ENCODE assay signal across 8 mouse cellular contexts in genomic region chr17:87236725-87237650, GRCm38 (mm10). TPM values are rescaled to one million over a fixed set of nuclear protein-coding genes. Genes with fewer than 3 reads are reported as not detected.
DNase-seq lines count a peak whose midpoint lies in the region; ATAC-seq lines count a peak whose summit lies in the region.

No protein-coding gene starts in this region.

- DNase-seq in kidney, adult 11 months: peak; percentile 34
- no peak for DNase-seq in kidney, adult 9 months
- peak; percentile 66 for DNase-seq in forebrain, embryonic 11.5 days (ENCODE audit: low spot score)
- DNase-seq in mesoderm, embryonic 11.5 days (ENCODE audit: low read depth, low spot score): peak; percentile 47
- no peak for DNase-seq in spleen, postnatal 14 days (ENCODE audit: low spot score in 2 of 2)
- no peak for DNase-seq in thymus, postnatal 14 days

- WGBS in forebrain, embryonic 11.5 days: 53% methylated on average over 18 of the region's 18 CpGs
- 32% methylated on average over 18 of the region's 18 CpGs for WGBS in kidney, embryonic 16.5 days

- no peak overlapping the region; the same call in 1 of the 2 replicates for H3K27ac ChIP-seq in forebrain, embryonic 11.5 days (ENCODE audit: low read depth, low read length)
- no peak overlapping the region for H3K27ac ChIP-seq in kidney, embryonic 16.5 days (ENCODE audit: low read length)

- no peaks in the 10 kb centered on the region; the same call in 1 of the 2 replicates for H3K4me1 ChIP-seq in forebrain, embryonic 11.5 days (replicated peaks; ENCODE audit: control insufficient read depth, insufficient read depth, low read length)
- H3K4me1 ChIP-seq in kidney, embryonic 16.5 days (ENCODE audit: insufficient read depth, low read length): no peaks in the 10 kb centered on the region

- peak; percentile 69 for ATAC-seq in forebrain, embryonic 11.5 days (replicated peaks; ENCODE audit: low FRiP score)
- peak; percentile 66 for ATAC-seq in kidney, embryonic 16.5 days (ENCODE audit: low FRiP score, low TSS enrichment)
- no peak for ATAC-seq in granulocyte monocyte progenitor cell, adult 5-6 weeks (replicated peaks; ENCODE audit: poor library complexity, severe bottlenecking)

- no peak overlapping the region for H3K4me2 ChIP-seq in forebrain, embryonic 11.5 days (ENCODE audit: low read depth, low read length, severe bottlenecking)
- H3K4me2 ChIP-seq in kidney, embryonic 16.5 days (replicated peaks; ENCODE audit: low read depth, low read length): 0 out of 2 replicates have a peak overlapping the region, but pooled peaks have one; percentile 5

- H3K36me3 ChIP-seq in forebrain, embryonic 11.5 days (ENCODE audit: control insufficient read depth, insufficient read depth, low read length): no peaks in the 10 kb centered on the region
- H3K36me3 ChIP-seq in kidney, embryonic 16.5 days (ENCODE audit: insufficient read depth, low read length): no peaks in the 10 kb centered on the region

- H3K4me3 ChIP-seq in forebrain, embryonic 11.5 days (ENCODE audit: low read depth, low read length): no peak overlapping the region
- no peak overlapping the region for H3K4me3 ChIP-seq in kidney, embryonic 16.5 days (ENCODE audit: low read length)

- H3K9me3 ChIP-seq in forebrain, embryonic 11.5 days (ENCODE audit: control insufficient read depth, low read length): no peaks in the 10 kb centered on the region; the same call in 1 of the 2 replicates
- H3K9me3 ChIP-seq in kidney, embryonic 16.5 days (ENCODE audit: low read length): no peaks in the 10 kb centered on the region

- no peak overlapping the region for H3K9ac ChIP-seq in forebrain, embryonic 11.5 days (ENCODE audit: low read length)
- no peak overlapping the region for H3K9ac ChIP-seq in kidney, embryonic 16.5 days (replicated peaks; ENCODE audit: low read length)

- no peaks in the 10 kb centered on the region for H3K27me3 ChIP-seq in forebrain, embryonic 11.5 days (ENCODE audit: control insufficient read depth, insufficient read depth, low read length)
- no peaks in the 10 kb centered on the region for H3K27me3 ChIP-seq in kidney, embryonic 16.5 days (ENCODE audit: insufficient read depth, low read length)

RNA-seq across cellular contexts. Expression of gene Mcfd2, which starts 28.7 kb away (rescaled TPM):
- 65.6 and 66.7 TPM in 2 replicates for polyA plus RNA-seq in forebrain, embryonic 11.5 days (2014; fragmentation: Nextera tagmentation; extraction: Ambion mirVana)
- polyA plus RNA-seq in kidney, embryonic 16.5 days (2015; fragmentation: Nextera tagmentation; extraction: Ambion mirVana): 132 and 151 TPM in 2 replicates
- 64.9 and 73.6 TPM in 2 replicates for total RNA-seq in granulocyte monocyte progenitor cell, adult 5-6 weeks (2014; fragmentation: Nextera tagmentation)
- total RNA-seq in granulocyte monocyte progenitor cell, adult 5-6 weeks (2017): 112 and 128 TPM in 2 replicates

RNA-seq across cellular contexts. Expression of gene Ttc7, which starts 45.7 kb away (rescaled TPM):
- 4.2 and 4.3 TPM in 2 replicates for polyA plus RNA-seq in forebrain, embryonic 11.5 days (2014; fragmentation: Nextera tagmentation; extraction: Ambion mirVana)
- polyA plus RNA-seq in kidney, embryonic 16.5 days (2015; fragmentation: Nextera tagmentation; extraction: Ambion mirVana): 8.7 and 9.4 TPM in 2 replicates
- 68.9 and 94.1 TPM in 2 replicates for total RNA-seq in granulocyte monocyte progenitor cell, adult 5-6 weeks (2014; fragmentation: Nextera tagmentation)
- 42.2 and 46.7 TPM in 2 replicates for total RNA-seq in granulocyte monocyte progenitor cell, adult 5-6 weeks (2017)

Comparison
In these comparisons a context has a peak if more than half of its experiments do, and no peak if none do; other contexts are left out.
1. DNase-seq: peak in kidney, adult 11 months (single experiment), forebrain, embryonic 11.5 days (single experiment) and mesoderm, embryonic 11.5 days (single experiment); none in kidney, adult 9 months (single experiment), spleen, postnatal 14 days (0 of 2) and thymus, postnatal 14 days (single experiment).